Mouse (Mus musculus) T-helper 2 cell (primary cell): ENCODE measurements around the gene Hist1h3f.
"Not testable (repeated sequence)": the region's sequence is repeated elsewhere in the genome, so short reads cannot be mapped to it uniquely, and the experiment has no call there.

ENCODE experiments used
- in situ Hi-C: fragments of 300-600 bp; cut with MboI, MseI; formaldehyde crosslinking; loops from one replicate; pipeline ENCODE4 v1.15.1; 2025; ENCODE audit warnings: high pct_unique_total_duplicates

Hist1h3f gene

GRCm38 (mm10) chr13:23555839-23556416, 12.1 kb downstream of the Hist1h3f start:
- in situ Hi-C loops, result no loop called here

GRCm38 (mm10) chr13:23556906-23557305, 13.1 kb downstream of the Hist1h3f start:
- in situ Hi-C loops, result no loop called here

GRCm38 (mm10) chr13:23560699-23561098, 16.8 kb downstream of the Hist1h3f start:
- in situ Hi-C loops, result not testable (repeated sequence)

- in situ Hi-C loops, result not testable (repeated sequence)
These were observed 17.7 kb downstream of the Hist1h3f start for GRCm38 (mm10) chr13:23561531-23561882.

- in situ Hi-C loops, result not testable (repeated sequence)
These were observed 18.2 kb downstream of the Hist1h3f start, which contains the start of gene Hist1h3e for GRCm38 (mm10) chr13:23561883-23562659. Hist1h3e (minus strand) TSS chr13:23562369.

- in situ Hi-C loops, result no loop called here
These were observed 19.0 kb downstream of the Hist1h3f start for GRCm38 (mm10) chr13:23562699-23563462.

- in situ Hi-C loops, result no loop called here
These were observed 20.6 kb downstream of the Hist1h3f start for GRCm38 (mm10) chr13:23564482-23564881.

GRCm38 (mm10) chr13:23570261-23571021, 26.6 kb downstream of the Hist1h3f start:
- in situ Hi-C loops, result loop anchor here (10.0 kb wide), 1 partner anchor 1856 kb away; the partner anchor contains the start of genes Hist1h2ai, Hist1h2bl and Hist1h3h

- in situ Hi-C loops, result loop anchor here (10.0 kb wide), 1 partner anchor 1856 kb away; the partner anchor contains the start of genes Hist1h2ai, Hist1h2bl and Hist1h3h
These were observed 27.2 kb downstream of the Hist1h3f start, which contains the start of the genes Hist1h2ae and Hist1h2bg for GRCm38 (mm10) chr13:23571022-23571503. Hist1h2ae (minus strand) TSS chr13:23571220. Hist1h2bg (plus strand) TSS chr13:23571396.

- in situ Hi-C loops, result loop anchor here (10.0 kb wide), 1 partner anchor 1857 kb away; the partner anchor contains the start of genes Hist1h2ai, Hist1h2bl and Hist1h3h
These were observed 27.8 kb downstream of the Hist1h3f start for GRCm38 (mm10) chr13:23571504-23572217.

- in situ Hi-C loops, result loop anchor here (10.0 kb wide), 1 partner anchor 1858 kb away; the partner anchor contains the start of genes Hist1h2ai, Hist1h2bl and Hist1h3h
These were observed 28.6 kb downstream of the Hist1h3f start for GRCm38 (mm10) chr13:23572218-23573033.

GRCm38 (mm10) chr13:23573034-23573897, 29.4 kb downstream of the Hist1h3f start:
- in situ Hi-C loops, result loop anchor here (10.0 kb wide), 1 partner anchor 1858 kb away; the partner anchor contains the start of genes Hist1h2ai, Hist1h2bl and Hist1h3h

GRCm38 (mm10) chr13:23573898-23574524, 30.2 kb downstream of the Hist1h3f start, which contains the start of the genes Hist1h2bf and Hist1h2ad:
Hist1h2bf (minus strand) TSS chr13:23574196.
Hist1h2ad (plus strand) TSS chr13:23574381.
- in situ Hi-C loops, result loop anchor here (10.0 kb wide), 1 partner anchor 1859 kb away; the partner anchor contains the start of genes Hist1h2ai, Hist1h2bl and Hist1h3h

- in situ Hi-C loops, result loop anchor here (10.0 kb wide), 1 partner anchor 1860 kb away; the partner anchor contains the start of genes Hist1h2ai, Hist1h2bl and Hist1h3h
These were observed 30.8 kb downstream of the Hist1h3f start for GRCm38 (mm10) chr13:23574546-23575170.

GRCm38 (mm10) chr13:23575271-23575851, 31.5 kb downstream of the Hist1h3f start, which contains the start of gene Hist1h3d:
Hist1h3d (plus strand) TSS chr13:23575763.
- in situ Hi-C loops, result loop anchor here (10.0 kb wide), 1 partner anchor 1861 kb away; the partner anchor contains the start of genes Hist1h2ai, Hist1h2bl and Hist1h3h

- in situ Hi-C loops, result loop anchor here (10.0 kb wide), 1 partner anchor 1861 kb away; the partner anchor contains the start of genes Hist1h2ai, Hist1h2bl and Hist1h3h
These were observed 32.0 kb downstream of the Hist1h3f start for GRCm38 (mm10) chr13:23575864-23576313.
